Mouse (Mus musculus): ENCODE results near the gene Rai14.

Rai14 gene

GRCm38 (mm10) chr15:10648372-10649109, 65.9 kb downstream of the Rai14 start:
- no peak for DNase-seq (ENCODE audit: low spot score)

GRCm38 (mm10) chr15:10646297-10646696, 68.1 kb downstream of the Rai14 start:
- DNase-seq (ENCODE audit: low spot score) = no peak

- no peak for DNase-seq (ENCODE audit: low spot score)
Observed at GRCm38 (mm10) chr15:10645101-10645500, 69.3 kb downstream of the Rai14 start.

DNA sequence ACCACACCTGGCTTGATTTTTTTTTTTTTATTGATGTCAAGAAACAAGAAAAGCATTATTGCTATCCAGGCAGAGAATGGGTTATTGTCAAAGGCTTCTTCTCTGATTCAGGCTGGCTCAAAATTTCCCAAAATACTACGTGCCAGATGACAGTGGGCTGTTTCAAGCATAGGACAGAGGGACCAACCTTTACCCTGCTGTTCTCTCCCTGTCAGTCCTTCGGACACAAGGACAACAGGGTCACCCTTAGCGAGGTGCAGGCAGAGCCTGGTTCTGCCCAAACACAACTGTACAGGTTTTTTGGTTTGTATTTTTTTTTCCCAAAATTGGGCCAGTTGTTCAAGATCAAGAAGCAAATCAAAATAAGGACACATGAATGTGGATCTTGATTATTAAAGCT, 70.6 kb downstream of the Rai14 start:
- DNase-seq (ENCODE audit: low spot score) = no peak

DNA sequence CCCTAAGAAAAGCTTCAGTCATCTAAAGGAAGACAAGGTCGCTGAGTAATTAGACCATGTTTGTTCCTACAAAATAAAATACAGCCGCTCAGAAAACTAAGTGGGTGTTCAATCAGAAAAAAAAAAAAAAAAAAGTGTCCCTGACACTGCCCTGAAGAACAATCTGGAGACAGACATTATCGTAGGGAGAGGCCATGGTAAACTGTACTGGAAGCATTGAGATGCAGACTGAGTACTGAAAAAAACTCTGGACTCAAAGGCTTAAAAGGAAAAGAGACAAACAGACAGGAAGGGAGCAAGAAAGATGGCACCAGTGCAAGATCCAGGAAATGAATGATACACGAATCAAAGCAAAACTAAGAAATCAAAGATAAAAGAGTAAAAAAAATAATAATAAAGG, 71.2 kb downstream of the Rai14 start:
- no peak for DNase-seq (ENCODE audit: low spot score)

- no peak for DNase-seq (ENCODE audit: low spot score)
Observed at GRCm38 (mm10) chr15:10642419-10642818, 72.0 kb downstream of the Rai14 start.

- no peak for DNase-seq (ENCODE audit: low spot score)
Observed at GRCm38 (mm10) chr15:10640721-10641120, 73.7 kb downstream of the Rai14 start.

- no peak for DNase-seq (ENCODE audit: low spot score)
Observed at GRCm38 (mm10) chr15:10637251-10637793, 77.1 kb downstream of the Rai14 start.

DNA sequence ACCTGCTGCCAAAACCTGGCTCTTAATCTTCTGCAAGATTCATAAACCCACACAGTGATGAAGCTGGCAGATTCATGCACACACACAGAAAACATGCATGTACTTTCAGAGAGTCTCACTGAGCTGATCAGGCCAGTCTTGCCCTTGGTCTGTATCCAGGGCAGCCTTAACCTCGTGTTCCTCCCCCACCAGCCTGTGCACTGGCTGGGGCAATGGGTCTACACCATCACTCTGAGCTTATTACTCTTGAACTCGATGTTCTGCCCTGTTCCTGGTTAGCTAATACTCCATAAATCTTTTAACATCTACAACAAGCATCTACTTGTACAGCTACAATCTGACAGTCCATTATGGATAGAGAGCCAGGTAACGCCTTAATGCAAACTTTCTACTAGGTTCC, 77.6 kb downstream of the Rai14 start:
- DNase-seq (ENCODE audit: low spot score) = no peak

GRCm38 (mm10) chr15:10635121-10635520, 79.3 kb downstream of the Rai14 start:
- DNase-seq (ENCODE audit: low spot score) = no peak

DNA sequence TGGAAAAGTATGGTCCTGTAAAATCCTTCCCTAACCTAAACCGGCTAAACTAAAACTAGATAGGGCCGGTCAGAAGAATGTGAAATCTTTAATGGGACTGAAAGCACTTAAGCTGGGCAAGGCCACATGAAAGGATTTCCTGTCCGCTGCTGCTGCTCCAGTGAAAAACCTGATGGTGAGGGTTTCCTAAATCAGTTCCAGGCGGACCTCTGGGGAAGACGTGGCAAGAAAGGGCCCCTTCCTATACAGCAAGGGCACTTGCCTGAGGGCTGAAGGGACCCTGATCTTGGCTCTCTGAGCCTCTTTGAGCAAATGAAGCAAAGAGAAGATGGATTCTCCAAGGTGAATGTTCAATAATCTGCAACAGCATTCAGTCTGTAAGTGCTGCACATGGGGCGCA, 80.2 kb downstream of the Rai14 start:
- no peak for DNase-seq (ENCODE audit: low spot score)

DNA sequence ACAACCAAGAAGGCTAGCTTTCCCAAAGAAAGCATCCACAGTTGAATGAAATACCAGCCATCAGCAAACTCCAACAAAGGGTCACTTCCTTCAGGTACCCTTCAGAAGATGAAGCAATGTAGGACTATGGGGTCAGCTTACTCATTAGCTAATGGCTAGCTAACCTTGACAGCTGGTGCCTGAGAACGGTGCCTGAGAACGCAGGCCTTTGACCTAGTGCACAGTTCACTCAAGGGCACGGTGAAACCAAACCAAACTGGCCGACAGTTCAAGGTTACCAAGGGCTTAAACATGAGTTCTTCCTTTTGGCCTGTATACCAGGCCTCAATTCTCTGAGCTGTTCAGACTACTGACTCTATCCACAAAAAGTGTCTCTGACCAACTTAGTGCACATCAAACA, 81.0 kb downstream of the Rai14 start:
- no peak for DNase-seq (ENCODE audit: low spot score)

DNA sequence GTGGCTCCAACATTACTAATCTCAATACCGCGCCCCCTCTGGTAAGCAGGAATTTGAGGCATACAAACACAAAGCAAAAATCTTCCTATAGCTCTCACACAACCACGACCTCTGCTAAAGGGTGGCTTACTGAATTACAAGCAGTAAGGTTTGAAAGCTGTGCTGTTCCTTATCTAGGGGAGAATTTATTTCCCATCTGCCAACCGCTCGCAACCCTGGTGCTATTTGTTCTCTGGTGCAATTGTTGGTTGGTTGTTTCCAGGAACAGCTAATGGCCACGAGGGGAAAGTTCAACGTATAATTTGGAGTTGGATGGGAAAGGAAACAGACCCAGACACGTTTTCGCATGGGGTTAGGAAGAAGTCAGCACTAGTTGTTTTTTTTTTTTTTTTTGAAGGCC, 81.8 kb downstream of the Rai14 start:
- no peak for DNase-seq (ENCODE audit: low spot score)

DNA sequence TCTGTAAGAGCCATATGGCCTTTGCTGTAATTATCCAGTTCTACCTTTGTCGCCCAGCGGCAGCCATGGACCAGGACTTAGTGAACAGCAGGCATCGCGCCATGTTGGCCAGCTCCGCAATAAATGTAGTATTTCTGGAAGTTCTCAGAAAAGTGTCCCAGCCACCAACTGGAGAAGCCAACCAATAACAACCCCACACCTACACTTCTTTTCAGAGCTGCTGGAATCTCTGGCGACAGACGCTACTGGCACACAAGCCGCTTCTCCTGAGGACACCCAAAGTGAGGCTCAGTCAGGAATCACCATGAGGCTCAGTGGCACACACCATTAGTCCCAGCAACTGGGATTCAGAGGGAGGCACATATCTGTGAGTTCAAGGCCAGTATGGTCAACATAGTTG, 82.4 kb downstream of the Rai14 start:
- no peak for DNase-seq (ENCODE audit: low spot score)

DNA sequence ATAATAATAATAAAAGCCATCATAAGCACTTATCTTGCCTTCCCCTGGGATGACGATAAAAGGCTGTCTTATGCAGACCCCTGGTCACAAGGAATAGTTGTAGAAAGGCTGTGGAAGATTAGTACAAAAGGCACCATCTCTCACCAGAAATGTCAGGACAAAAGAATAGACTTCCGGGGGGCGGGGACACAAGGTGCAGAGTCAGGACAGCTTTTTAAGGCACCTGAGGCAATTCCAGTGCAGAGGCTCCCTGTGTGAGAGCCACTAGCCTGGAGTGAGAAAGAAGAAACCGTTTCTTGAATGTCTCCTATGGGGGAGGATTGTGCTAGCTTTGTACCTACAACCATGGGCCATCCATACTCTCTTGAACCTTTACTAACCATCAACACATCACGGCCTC, 82.9 kb downstream of the Rai14 start:
- DNase-seq (ENCODE audit: low spot score) = no peak

DNA sequence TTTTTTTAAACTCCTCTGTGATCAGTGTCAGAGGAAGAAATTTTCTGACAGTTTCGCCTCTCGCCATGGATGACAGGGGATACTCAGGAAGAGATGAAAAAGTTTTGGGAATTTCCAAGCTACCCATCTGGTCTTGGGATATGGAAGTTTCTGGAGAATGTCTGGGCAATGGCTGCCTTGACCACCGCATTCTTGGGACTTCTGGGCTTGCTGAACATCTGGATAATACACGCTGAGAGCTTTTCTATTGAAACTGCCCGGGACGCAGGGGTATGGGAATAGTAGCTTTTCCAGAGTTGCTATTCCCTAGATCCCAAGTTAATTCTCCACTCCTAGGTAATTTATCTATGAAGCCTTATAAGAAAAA, 85.5 kb downstream of the Rai14 start:
- DNase-seq (ENCODE audit: low spot score) = no peak

DNA sequence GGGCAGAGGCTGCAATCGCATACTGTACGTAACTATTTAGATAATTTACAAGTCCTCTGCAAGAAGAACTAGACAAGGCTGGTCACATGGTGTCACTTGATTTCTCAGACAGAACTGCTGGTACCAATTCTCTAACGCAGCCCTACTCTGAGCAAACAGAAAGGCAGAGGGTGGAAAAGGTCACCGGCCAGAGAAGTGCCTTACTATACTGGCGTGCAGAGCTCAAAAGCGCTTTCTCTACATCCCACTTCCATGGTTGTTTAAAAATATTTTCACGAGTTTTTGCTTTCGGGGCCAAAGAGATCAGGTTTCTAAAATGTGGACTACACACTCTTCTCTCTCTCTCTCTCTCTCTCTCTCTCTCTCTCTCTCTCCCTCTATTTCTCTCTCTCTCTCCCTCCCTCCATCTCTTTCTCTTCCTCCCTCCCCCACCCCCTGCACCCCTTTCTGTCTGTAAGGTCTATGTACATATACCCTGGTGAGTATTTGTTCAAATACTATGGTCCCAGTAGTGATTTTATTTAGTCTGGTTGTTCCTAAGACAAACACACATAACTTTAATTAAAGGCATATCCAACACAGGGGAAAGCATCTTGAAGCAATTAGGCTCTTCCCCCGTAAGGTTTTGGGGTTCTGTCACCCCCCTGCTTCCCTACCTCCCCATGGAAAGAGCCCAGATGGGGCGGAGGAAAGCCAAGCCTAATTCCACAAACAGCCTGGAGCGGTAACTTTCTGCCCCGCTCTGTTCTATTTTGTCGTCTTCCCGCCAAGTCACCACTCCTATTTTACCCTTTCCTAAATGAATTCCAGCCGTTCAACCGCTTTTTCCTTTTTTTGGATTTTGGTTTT, 86.1 kb downstream of the Rai14 start:
- DNase-seq (ENCODE audit: low spot score) = no peak

GRCm38 (mm10) chr15:10623571-10624227, 90.7 kb downstream of the Rai14 start:
- DNase-seq (ENCODE audit: low spot score) = no peak

DNA sequence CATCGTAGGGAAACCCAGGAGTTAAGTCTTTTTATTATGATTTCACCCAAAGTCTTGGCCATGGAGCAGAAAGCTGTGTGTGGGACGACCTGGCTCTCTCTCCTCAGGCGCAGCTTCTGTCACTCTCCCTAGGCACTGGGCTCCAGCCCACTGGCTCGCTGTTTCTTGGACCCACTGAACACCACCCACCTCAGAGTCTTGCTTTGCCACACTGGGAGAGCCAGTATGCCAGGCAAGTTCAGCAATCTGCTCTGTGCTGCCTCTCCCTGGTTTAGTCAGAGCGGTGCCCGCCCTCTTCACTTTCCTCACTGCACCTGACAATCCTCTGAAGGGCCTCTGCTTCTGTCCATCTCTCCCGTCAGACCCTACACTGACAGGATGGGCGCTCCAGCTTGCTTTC, 93.2 kb downstream of the Rai14 start:
- DNase-seq (ENCODE audit: low spot score) = no peak

- DNase-seq (ENCODE audit: low spot score) = no peak
Observed at GRCm38 (mm10) chr15:10619678-10620077, 94.7 kb downstream of the Rai14 start.

- DNase-seq (ENCODE audit: low spot score) = no peak
Observed at GRCm38 (mm10) chr15:10618276-10618675, 96.1 kb downstream of the Rai14 start.

GRCm38 (mm10) chr15:10616001-10616400, 98.4 kb downstream of the Rai14 start:
- no peak for DNase-seq (ENCODE audit: low spot score)

GRCm38 (mm10) chr15:10611040-10611439, 103.4 kb downstream of the Rai14 start:
- no peak for DNase-seq (ENCODE audit: low spot score)
